Mouse (Mus musculus) lung, postnatal 0 days (tissue): Measurements from ENCODE around the gene Clta. TPM values are rescaled to one million over a fixed set of nuclear protein-coding genes. Genes with fewer than 3 reads are reported as not detected.

Source experiments
- ATAC-seq: fragments of 200-750 bp; cut with Nextera tagmentation; 2 replicates; pipeline ENCODE4 v1.8.0; 2017; ENCODE audit warnings: moderate library complexity
- DNase-seq: peaks from one replicate; pipeline ENCODE4 v3.0.0-alpha.2; 2016; ENCODE audit warnings: low spot score
- H3K27ac ChIP-seq: fragments of 300-500 bp; sonication (generic); 2 replicates; pipeline ENCODE4 v1.5.1; 2014; ENCODE audit warnings: antibody characterized with exemption, mild to moderate bottlenecking, low read length, mixed read lengths
- H3K27me3 ChIP-seq: fragments of 300-500 bp; sonication (generic); replicated peaks from 2 replicates; pipeline ENCODE4 v1.6.1; 2014; ENCODE audit warnings: low read length, mixed read lengths; ENCODE audit not compliant: insufficient read depth
- H3K36me3 ChIP-seq: fragments of 300-500 bp; sonication (generic); 2 replicates; pipeline ENCODE4 v1.6.1; 2014; ENCODE audit warnings: low read length, mixed read lengths; ENCODE audit not compliant: insufficient read depth
- H3K4me1 ChIP-seq: fragments of 300-500 bp; sonication (generic); 2 replicates; pipeline ENCODE4 v1.6.1; 2014; ENCODE audit warnings: antibody characterized with exemption, low read depth, low read length, mixed read lengths; ENCODE audit not compliant: insufficient read depth
- H3K4me2 ChIP-seq: fragments of 300-500 bp; sonication (generic); replicated peaks from 2 replicates; pipeline ENCODE4 v1.6.1; 2014; ENCODE audit warnings: low read depth, mild to moderate bottlenecking, low read length, moderate library complexity, mixed read lengths
- H3K4me3 ChIP-seq: fragments of 300-500 bp; sonication (generic); 2 replicates; pipeline ENCODE4 v1.5.1; 2014; ENCODE audit warnings: low read depth, low read length
- H3K9ac ChIP-seq: fragments of 300-500 bp; sonication (generic); replicated peaks from 2 replicates; pipeline ENCODE4 v1.6.1; 2014; ENCODE audit warnings: low read depth, mild to moderate bottlenecking
- H3K9me3 ChIP-seq: fragments of 300-500 bp; sonication (generic); 2 replicates; pipeline ENCODE4 v1.6.1; 2016; ENCODE audit warnings: low read length, mixed read lengths
- CTCF ChIP-seq: IDR thresholded peaks from 2 replicates; pipeline ENCODE4 v1.5.1; 2016; ENCODE audit warnings: antibody characterized with exemption, mild to moderate bottlenecking
- EP300 ChIP-seq: IDR thresholded peaks from 2 replicates; pipeline ENCODE4 v1.6.1; 2016; ENCODE audit warnings: antibody characterized with exemption, mild to moderate bottlenecking, control low read depth
- WGBS: fragments of 180-500 bp; shearing (Covaris S2); extraction: QIAGEN DNeasy Blood & Tissue Kit; methylation state at CpG from one replicate; pipeline ENCODE4 v1.1.7; 2014; 5-methylcytosine and 5-hydroxymethylcytosine counted together
- polyA plus RNA-seq: library from polyadenylated mRNA; unstranded; fragments of >200 nt; fragmentation: Nextera tagmentation; extraction: Ambion mirVana; gene quantifications from 2 replicates; pipeline ENCODE4 v1.2.1, GENCODE M21; 2015

The Clta gene
- polyA plus RNA-seq, 1 experiment from 2014 or later = 209 TPM

DNA sequence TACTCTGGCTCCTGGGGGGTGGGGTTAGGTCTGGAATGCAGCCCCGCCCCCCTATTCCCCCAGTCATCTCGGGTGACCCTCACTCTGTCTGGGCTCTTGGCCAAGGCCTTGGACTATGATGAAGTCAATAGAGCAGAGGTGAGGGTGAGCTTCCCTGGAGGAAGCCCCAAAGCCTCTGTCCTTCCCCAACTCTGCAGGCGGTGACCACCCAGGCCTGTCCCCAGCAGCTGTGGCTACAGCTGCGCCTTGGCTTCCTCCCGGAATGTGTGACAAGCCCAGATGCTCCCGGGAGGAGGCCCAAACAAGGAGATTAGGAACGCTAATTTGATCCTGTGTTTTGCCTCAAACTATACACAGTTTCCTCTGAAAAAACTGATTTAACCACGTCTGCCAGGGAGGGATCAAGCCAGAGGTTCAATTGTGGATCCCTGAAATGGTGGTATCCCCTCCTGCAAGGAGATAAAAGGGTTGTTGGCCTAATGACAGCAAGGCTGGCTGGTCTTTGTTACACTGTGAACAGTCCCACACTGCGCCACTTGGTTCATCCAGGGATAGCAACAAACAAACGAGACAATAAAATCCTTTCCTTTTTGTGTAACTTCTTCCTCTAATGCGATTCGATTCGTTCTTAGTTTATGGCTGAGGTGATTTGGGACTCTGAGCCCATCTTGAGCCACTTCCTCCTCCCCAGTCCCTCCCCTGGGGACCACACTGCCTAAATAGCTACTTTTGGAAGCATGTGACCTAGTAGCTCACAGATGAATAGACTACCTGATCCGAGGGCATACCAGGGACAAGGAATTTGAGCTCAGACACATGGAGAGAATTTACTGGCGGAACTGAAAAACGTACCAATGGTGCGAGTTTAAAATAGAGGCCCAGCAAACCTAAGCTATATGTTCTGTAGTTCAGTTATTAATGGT, 25.5 kb upstream of the Clta start:
- TF ChIP-seq EP300 (no peak), CTCF (peak; percentile 29)
- Histone ChIP-seq H3K27me3 (no peaks in the 10 kb centered on the region), H3K4me3 (no peak overlapping the region), H3K9ac (no peak overlapping the region), H3K36me3 (no peaks in the 10 kb centered on the region), H3K4me1 (no peaks in the 10 kb centered on the region), H3K9me3 (no peaks in the 10 kb centered on the region), H3K27ac (peak overlapping the region; percentile 29; the same call in 1 of the 2 replicates), H3K4me2 (no peak overlapping the region)
- peak; percentile 59 for ATAC-seq
- peak; percentile 67 for DNase-seq
- WGBS = 38% methylated on average over 17 of the region's 17 CpGs

DNA sequence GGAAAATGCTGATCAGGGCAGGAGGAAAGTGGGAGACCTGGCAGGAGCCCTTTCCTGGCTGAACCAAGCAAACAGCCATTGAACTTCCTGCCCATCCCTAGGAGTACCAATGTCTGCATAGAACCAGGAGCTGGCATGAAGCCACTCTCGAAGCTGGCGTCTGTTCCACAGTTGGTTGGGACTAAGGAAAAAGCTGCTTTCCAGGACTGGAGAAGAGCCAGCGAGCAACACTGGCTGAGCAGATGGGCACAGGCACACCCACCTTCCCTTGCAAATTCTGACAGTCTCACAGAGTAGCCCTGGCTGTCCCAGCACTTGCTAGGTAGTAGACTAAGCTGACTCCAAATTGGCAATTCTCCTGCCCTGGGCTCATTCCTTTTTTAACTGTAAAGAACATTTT, 24.5 kb upstream of the Clta start:
- WGBS = 39% methylated on average over 3 of the region's 3 CpGs
- Histone ChIP-seq H3K4me2 (no peak overlapping the region), H3K9ac (no peak overlapping the region), H3K9me3 (no peaks in the 10 kb centered on the region), H3K27me3 (no peaks in the 10 kb centered on the region), H3K4me1 (no peaks in the 10 kb centered on the region), H3K4me3 (no peak overlapping the region), H3K27ac (no peak overlapping the region), H3K36me3 (no peaks in the 10 kb centered on the region)
- no peak for ATAC-seq
- peak; percentile 54 for DNase-seq
- TF ChIP-seq CTCF = no peak

DNA sequence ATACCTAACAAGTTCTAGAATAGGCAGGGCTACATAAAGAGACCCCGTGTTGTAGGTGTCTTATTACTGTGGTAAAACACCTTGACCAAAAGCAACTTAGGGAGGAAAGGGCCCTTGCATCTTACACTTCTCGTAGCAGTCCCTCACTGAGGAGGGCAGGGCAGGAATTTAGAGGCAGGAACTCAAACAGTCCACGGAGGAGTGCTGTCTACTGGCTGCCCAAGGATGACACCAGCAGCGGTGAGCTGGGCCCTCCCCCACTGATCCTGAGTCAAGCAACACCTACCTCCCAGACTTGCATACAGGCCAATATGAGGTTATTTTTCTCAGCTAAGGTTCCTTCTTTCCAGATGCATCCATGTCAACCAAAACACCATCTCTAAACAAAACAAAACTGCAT, 24.0 kb upstream of the Clta start:
- no peak overlapping the region for H3K9ac ChIP-seq
- no peak overlapping the region for H3K4me2 ChIP-seq
- TF ChIP-seq CTCF (no peak), EP300 (no peak)
- H3K27ac ChIP-seq = no peak overlapping the region
- no peak for DNase-seq
- no peak overlapping the region for H3K4me3 ChIP-seq
- H3K4me1 ChIP-seq = no peaks in the 10 kb centered on the region
- WGBS = 71% methylated on average over 4 of the region's 4 CpGs
- H3K9me3 ChIP-seq = no peaks in the 10 kb centered on the region
- H3K36me3 ChIP-seq = no peaks in the 10 kb centered on the region
- H3K27me3 ChIP-seq = no peaks in the 10 kb centered on the region
- no peak for ATAC-seq

DNA sequence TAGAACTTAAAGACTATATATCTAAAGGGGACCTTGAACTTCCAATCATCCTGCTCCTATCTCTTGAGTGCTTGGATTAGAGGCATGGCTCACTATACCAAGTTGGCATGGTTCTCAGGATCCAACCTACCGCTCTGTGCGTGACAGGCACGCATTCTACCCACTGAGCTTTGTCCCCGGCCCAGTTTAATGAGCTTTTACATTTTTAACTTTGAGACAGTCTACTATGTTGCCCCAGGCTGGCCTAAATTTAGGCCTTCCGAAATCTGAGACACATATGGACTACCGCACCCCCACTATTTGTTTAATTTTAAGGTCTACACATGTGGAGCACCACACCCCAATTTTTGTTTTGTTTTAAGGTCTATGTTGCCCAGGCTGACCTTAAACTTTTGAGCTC, 23.4 kb upstream of the Clta start:
- no peak overlapping the region for H3K9ac ChIP-seq
- DNase-seq = no peak
- no peaks in the 10 kb centered on the region for H3K4me1 ChIP-seq
- no peak for TF ChIP-seq EP300
- no peak for TF ChIP-seq CTCF
- no peak for ATAC-seq
- no peak overlapping the region for H3K27ac ChIP-seq
- H3K36me3 ChIP-seq = no peaks in the 10 kb centered on the region
- WGBS = 95% methylated on average over 6 of the region's 6 CpGs
- H3K9me3 ChIP-seq = no peaks in the 10 kb centered on the region
- no peaks in the 10 kb centered on the region for H3K27me3 ChIP-seq
- H3K4me2 ChIP-seq = no peak overlapping the region
- no peak overlapping the region for H3K4me3 ChIP-seq

DNA sequence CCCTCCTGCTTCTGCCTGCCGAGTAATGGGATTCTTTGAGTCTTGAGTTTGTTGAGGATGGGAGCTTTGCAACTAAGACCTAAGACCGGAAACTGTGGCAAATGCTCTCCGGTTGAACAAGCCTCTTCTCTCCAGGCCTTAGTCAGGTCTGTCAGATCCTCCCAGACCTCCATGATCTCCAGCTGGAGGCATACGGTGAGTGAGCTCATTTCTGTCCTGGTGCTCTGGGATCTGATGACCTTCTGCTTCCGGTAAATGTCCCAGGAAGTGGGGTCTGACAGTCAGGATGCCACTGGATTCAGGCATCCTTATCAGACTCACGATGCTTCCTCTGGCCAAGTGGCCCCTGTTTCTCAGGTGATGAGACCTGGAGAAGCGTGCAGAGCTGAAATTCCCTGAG, 23.0 kb upstream of the Clta start:
- H3K9ac ChIP-seq = no peak overlapping the region
- DNase-seq = no peak
- TF ChIP-seq EP300 (no peak), CTCF (no peak)
- H3K4me3 ChIP-seq = no peak overlapping the region
- H3K4me1 ChIP-seq = no peaks in the 10 kb centered on the region
- no peaks in the 10 kb centered on the region for H3K27me3 ChIP-seq
- no peak for ATAC-seq
- H3K4me2 ChIP-seq = no peak overlapping the region
- 82% methylated on average over 7 of the region's 7 CpGs for WGBS
- H3K9me3 ChIP-seq = no peaks in the 10 kb centered on the region
- no peaks in the 10 kb centered on the region for H3K36me3 ChIP-seq
- H3K27ac ChIP-seq = no peak overlapping the region

DNA sequence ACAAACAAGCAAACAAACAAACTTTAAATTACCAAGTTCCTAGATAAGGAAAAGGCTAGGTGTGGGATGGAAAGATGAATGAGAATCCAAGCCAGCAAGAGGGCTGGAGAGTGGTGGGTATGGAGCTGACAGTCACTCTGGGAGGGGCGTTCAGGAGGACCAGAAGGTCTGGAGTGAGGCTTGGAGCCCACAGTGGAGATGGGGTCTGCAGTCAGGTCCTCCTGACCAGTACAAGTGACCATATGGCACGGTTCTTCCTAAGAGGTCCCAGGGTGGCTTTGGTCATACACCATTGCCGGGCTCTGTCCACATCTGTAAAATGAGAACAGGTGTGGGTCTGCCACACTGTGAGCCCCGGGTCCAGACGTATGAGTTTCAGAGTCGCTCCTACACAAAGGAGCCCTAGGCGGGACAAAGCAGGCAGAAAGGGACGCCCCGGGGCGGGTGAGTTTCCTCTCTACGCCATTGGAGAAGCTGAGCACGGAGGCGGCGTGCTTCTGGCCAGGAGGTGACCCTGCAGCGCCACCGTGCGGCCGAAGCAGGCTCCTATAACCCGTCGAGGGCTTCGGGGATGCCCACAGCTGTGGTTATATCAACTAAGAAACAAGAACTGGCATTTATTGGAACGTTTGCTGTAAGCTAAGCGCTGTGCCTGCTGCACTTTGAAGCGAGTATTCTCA, 22.1 kb upstream of the Clta start:
- no peak for TF ChIP-seq EP300
- TF ChIP-seq CTCF = peak; percentile 99
- Histone ChIP-seq H3K4me1 (no peaks in the 10 kb centered on the region), H3K27me3 (no peaks in the 10 kb centered on the region), H3K27ac (no peak overlapping the region), H3K4me3 (no peak overlapping the region), H3K36me3 (no peaks in the 10 kb centered on the region), H3K9ac (no peak overlapping the region; the same call in 1 of the 2 replicates), H3K9me3 (no peaks in the 10 kb centered on the region), H3K4me2 (peak overlapping the region; percentile 46)
- DNase-seq (peak; percentile 96), ATAC-seq (peak; percentile 95)
- WGBS = under 1% methylated on average over 24 of the region's 24 CpGs
